Mouse (Mus musculus) c-Kit-positive CD71-positive TER-119-negative erythroid progenitor cells, embryonic 14.5 days (primary cell): Measurements from ENCODE around the gene Mrpl33.
A peak's percentile ranks its signal among the peaks of the same experiment; 100 is the strongest.

ENCODE experiments used
- DNase-seq: peaks from one replicate; pipeline ENCODE4 v3.0.0-alpha.2; 2013; ENCODE audit warnings: low read depth

Gene Mrpl33

GRCm38 (mm10) chr5:31642300-31642699 lies 45.6 kb downstream of the Mrpl33 start:
- no peak for DNase-seq

DNA sequence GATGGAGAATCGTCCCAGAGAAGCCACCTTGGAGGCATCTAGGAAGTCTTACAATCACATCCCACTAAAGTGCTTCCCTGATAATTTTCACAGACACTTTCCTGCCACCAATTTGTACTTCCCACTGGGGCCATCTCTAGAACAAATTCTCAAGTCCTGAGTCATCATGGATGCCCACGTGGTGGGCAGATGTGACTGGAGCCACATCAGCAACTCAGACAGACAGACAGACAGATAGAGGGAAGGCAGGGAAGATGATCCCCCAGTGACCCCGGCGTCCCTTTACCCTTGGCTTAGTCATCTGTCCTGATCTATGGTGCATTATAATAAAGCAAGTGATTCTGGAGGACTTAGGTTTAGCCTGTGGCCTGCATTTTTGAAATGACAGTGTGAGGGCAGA lies 47.5 kb downstream of the Mrpl33 start:
- no peak for DNase-seq

DNA sequence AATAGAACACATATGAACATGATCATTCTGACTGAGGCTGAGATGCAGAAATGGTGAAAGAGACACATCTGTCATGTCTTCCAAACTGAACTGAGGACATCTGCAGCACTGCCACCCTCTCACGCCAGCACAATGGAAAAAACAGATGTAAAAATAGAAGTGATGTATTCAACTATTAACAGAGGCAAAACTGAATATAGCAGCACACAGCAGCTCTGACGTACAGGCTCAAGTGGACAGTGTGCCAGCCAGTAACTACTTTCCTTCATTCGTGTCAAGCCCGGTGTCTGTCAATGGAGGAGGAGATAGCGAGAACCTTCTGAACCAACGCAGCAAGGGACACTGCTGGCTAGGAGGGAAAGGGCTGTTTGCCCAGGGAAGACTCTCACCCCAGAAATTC lies 48.1 kb downstream of the Mrpl33 start:
- no peak for DNase-seq

DNA sequence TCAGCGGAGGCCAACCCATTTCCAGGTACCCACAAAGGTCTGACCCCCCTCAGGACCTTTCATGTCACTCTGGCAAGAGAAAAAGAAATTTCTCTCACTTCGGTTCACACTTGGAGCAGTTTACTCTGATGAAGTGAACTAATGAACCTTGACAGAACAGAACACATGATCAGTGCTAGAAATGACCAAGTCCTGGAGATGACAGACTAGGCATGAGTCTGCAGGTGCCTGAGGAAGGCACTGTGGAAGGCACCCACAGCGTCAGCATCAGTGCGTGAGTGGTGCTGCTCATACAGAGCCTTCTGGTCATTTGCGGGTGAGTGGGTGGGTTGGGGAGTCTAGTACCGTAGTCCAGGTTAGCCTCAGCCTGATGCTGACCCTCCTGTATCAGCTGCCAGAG lies 49.1 kb downstream of the Mrpl33 start:
- no peak for DNase-seq

GRCm38 (mm10) chr5:31646574-31646973 lies 49.8 kb downstream of the Mrpl33 start:
- no peak for DNase-seq

- DNase-seq = no peak
Observed at GRCm38 (mm10) chr5:31647327-31647726, 50.6 kb downstream of the Mrpl33 start.

- DNase-seq = no peak
Observed at GRCm38 (mm10) chr5:31650518-31651288, 54.0 kb downstream of the Mrpl33 start.

- no peak for DNase-seq
Observed at GRCm38 (mm10) chr5:31655688-31656190, 59.0 kb downstream of the Mrpl33 start.

- no peak for DNase-seq
Observed at GRCm38 (mm10) chr5:31666176-31666575, 69.4 kb downstream of the Mrpl33 start.

DNA sequence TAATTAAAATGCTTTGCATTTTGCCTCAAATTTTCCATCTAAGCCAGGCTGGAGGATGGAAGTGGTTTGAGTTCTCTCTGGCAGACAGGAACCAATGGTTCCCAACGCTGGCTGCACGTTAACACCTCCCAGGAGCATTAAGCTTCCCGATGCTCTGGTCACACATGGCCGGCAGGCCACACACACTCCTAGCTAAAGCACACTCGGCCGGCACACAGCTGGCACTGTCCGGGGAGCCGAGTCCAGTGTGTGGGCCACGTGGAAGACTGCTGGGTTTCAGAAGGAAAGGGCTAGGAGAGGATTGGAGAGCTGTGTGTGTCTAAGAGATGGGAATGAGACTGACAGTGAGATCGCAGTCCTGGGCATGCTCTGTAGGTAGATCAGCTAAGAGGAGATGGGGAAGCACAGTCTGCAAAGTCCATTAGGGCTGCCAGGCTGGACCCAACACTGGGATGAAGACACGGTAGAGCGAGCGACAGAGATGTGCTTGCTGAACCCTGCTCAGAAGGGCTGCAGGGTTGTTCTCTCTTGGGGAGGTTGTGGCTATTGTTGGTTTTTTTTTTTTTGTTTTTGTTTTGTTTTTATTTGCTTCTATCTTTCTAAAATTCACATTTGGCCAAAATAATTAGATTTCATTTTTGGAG lies 71.7 kb downstream of the Mrpl33 start:
- DNase-seq = no peak

DNA sequence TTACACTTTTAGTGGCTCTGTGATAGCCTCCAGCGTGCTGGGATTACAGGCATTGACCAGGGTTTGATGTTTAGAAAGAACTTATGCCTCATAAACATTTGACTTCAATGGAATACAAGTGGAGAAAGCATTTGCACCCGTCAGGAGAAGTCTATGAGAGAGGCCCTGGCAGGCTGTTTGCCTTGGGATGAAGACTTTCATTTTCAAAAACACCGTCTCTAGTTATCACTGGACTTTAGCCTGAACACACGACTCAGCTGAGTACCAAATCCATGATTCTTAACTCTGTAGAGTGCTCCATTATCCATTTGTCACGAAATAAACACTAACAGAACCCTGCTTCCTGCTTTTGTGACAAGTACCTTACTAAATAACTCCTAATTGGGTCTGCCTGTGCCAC lies 73.2 kb downstream of the Mrpl33 start:
- DNase-seq = no peak

DNA sequence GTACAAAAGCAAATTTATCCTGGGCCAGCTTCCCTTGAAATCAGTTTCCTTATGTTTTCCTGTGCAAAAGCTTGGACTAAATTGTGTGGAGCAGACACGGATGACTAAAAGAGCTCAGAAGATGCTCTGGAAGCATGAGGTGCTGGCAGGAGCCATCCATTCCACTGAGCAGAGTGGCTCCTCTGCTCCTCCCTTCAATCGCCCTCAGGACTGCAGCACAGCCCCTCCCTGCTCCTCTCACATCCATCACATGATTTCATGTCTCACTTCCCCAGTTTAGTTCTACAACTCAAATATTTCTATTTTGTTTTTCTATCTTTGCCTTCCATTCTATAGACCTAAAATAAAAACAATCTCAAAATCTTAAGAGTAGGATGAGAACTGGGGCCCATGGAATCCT lies 74.4 kb downstream of the Mrpl33 start:
- no peak for DNase-seq

GRCm38 (mm10) chr5:31673431-31673830 lies 76.7 kb downstream of the Mrpl33 start:
- DNase-seq = no peak

DNA sequence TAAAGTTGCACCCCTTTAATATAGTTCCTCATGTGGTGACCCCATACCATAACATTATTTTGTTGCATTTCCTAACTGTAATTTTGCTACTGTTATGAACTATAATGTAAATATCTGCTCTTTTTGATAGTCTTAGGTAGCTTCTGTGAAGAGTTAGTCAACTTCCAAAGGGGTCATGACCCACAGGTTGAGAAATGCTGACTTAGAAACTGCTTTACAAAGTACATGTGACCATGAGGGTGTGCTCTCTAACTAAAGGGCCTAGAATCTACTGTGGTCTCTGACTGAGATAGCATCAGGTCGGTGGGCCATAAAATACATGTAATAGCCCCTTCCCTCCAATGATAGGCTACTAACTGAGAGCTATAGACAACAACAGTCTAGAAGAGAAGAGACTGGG lies 81.3 kb downstream of the Mrpl33 start:
- no peak for DNase-seq

DNA sequence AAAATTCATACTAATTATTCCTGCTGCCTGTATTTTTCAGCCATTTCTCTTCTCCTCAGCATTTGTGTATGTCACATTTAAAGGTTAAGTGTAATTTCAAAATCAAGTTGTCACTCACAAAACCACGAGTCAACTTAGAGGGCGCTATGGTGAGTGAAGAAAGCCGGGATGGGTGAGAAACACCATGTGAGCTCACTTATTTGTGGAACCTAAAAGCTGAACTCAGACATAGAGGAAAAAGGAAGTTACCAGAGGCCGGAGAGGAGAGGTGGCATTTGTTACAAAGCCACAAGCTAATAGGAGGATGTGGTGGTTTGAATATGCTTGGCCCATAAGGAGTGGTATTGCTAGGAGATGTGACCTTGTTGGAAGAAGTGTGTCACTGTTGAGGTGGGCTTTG lies 83.4 kb downstream of the Mrpl33 start:
- no peak for DNase-seq

DNA sequence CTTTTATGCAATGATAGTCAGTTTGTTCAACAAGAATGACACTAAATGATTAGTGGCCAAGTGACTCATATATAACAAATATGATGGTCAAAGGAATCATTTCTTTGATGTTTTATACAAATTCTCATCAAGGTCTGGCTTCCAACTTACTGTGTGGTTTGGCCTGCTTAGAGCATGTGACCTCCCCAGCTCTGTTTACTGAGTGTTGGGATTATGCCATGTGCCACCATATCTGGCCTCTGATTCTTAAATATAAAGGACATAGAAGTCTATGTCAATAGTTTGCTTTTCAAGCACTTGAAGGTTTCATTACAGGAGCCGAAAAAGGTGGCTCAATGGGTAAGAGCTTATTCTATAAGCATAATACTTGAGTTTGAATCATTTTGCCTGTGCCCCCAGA lies 85.6 kb downstream of the Mrpl33 start:
- DNase-seq = no peak

DNA sequence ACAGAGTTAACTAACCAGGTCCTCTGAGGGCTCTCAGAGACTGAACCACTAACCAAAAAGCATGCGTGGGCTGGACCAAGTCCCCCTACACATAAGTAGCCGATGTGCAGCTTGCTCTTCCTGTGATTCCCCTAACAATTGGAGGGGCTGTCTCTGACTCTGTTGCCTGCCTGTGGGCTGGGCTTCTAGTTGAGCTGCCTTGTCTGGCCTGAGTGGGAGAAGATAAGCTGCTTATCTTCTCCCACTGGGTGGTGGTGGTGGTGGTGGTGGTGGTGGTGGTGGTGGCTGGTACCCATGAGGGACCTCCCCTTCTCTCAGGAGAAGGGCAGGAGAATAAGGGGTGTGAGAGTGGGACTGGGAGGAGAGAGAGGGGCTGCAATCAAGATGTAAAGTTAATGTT lies 89.3 kb downstream of the Mrpl33 start:
- peak; percentile 74 for DNase-seq

GRCm38 (mm10) chr5:31687972-31688371 lies 91.2 kb downstream of the Mrpl33 start:
- DNase-seq = no peak

DNA sequence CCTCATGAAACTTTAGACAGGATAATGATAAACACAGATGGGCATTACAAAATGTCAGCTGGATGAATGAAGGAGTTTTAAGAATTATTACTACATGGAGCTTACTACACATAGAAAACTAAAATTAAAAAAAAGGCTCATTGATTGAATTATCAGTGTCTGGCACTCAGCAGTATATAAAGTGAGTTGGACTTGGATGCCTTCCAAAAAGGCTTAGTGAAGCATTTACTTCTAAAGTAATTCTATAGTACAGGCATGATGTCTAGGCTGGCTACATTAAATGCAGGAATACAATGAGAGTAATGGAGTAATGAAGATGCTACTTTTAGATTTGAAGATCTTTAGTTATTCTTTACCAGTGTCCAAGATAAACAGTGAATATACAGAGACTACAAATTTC lies 96.5 kb downstream of the Mrpl33 start:
- no peak for DNase-seq

DNA sequence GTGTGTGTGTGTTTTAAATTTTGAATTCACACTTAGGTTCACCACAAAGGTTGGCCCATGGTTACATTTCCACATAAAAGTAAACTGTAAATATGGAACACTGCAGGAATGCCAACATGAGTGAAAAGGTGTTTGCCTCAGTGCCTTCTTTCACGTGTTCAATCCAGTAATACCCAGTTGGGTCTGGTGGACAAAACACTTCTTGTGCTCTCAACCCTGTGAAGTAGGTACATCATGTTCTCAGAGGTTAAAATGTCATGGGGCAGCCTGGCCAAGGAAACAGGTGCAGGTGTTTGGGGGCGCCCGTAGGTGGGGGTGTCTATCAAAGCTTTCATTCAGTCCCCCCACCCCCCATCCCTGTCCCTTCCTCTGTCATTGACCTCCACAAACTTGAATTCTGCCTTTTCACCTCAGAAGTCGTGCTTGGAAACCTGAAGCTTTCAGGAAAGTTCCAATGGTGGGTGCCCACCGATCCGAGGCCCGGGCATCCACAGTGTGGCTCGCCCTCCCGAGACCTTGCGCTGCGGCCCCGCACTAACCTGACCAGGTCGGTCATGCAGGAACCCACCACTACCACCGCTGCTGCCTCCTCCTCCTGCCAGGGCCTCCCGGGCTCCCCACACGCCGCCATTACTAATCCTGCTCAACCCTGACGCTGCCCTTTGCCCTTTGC lies 100.4 kb downstream of the Mrpl33 start, which contains the start of gene Rbks:
TSS of gene Rbks (minus strand) at position 657 of the 673 bp plus-strand sequence.
- DNase-seq = no peak

GRCm38 (mm10) chr5:31697644-31698296 lies 101.0 kb downstream of the Mrpl33 start, which contains the start of gene Babam2:
Gene Babam2 (plus strand): TSS chr5:31697684.
- DNase-seq = peak; percentile 76

DNA sequence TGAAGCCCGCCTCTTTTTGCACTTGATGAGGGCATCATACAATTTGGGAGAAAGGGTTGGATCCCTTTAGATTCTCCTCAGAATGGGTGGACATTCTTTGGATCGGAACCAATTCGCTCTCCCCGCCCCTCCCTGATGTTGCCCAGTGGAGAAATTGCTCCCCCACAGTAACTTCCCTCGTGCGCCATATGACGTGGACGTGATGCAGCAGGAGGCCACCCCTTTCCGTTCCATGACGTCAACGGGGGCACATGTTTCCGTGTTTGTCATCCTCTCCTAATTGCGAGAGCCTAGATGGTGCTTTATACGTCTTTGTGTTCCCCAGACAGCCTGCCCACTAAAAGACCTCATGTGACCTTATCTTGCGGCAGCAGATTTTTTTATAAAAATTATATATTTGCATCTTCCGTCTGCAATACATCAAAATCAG lies 101.6 kb downstream of the Mrpl33 start:
- DNase-seq = peak; percentile 91
